Mouse (Mus musculus): ENCODE results near the gene Fth1. TPM values are rescaled to one million over a fixed set of nuclear protein-coding genes. Genes with fewer than 3 reads are reported as not detected.

The Fth1 gene
- polyA plus RNA-seq, 1 experiment from 2014 or later, result 2,906 TPM

DNA sequence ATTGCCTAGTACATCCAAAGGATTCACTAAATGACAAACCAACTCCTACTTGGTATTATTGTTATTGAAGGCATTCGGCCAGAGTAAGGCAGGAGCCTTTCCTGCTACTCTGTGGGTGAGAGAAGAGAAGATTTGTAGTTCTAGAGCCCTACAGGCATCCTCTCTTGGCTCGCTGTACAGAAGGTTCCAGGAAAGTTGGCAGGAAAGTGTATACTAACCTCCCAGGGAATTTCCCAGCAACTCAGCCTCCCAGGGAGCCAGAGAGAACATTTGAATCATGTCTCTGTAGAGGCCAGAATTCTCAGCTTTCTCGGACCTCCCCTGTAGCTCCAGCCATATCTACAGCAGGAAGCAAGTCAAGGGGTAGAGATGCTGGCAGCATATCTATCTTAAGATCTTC is 33.4 kb upstream of the Fth1 start:
- TF ChIP-seq CTCF (IDR thresholded peaks at IDR 0.05; ENCODE audit: low read depth), result no peak
- Histone ChIP-seq H3K4me3 (replicated peaks; ENCODE audit: low read depth, low read length) (no peak overlapping the region), H3K4me2 (ENCODE audit: low read length) (no peak overlapping the region), H3K4me1 (replicated peaks; ENCODE audit: insufficient read depth, low read length) (peaks cover 10% of the 10 kb centered on the region), H3K27me3 (ENCODE audit: insufficient read depth, low read length) (no peaks in the 10 kb centered on the region), H3K9me3 (replicated peaks; ENCODE audit: low read length) (no peaks in the 10 kb centered on the region), H3K36me3 (ENCODE audit: insufficient read depth, low read length) (no peaks in the 10 kb centered on the region), H3K27ac (no peak overlapping the region), H3K9ac (ENCODE audit: low read depth, low read length) (no peak overlapping the region)
- ATAC-seq (replicated peaks; ENCODE audit: low FRiP score, low read depth), result no peak
- DNase-seq (ENCODE audit: low spot score), result peak; percentile 34
- WGBS, result 47% methylated on average over 3 of the region's 3 CpGs

DNA sequence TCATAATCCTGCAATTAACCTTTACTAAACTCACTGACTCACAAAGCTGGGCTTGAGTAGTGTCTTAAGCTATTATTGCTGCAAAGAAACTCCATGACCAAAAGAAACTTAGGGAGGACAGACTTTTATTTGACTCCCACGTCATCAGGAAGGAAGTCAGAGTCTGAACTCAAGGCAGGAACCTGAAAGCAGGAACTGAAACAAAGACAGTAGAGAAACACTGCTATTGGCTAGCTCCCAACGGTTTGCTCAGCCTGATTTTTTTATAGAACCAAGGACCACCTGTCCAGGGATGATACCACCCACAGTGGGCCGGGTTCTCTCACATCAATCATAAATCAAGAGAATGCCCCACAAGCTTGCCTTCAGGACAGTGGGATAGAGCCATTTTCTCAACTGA is 28.0 kb upstream of the Fth1 start:
- Histone ChIP-seq H3K9me3 (replicated peaks; ENCODE audit: low read length) (no peaks in the 10 kb centered on the region), H3K4me1 (replicated peaks; ENCODE audit: insufficient read depth, low read length) (peaks cover 8% of the 10 kb centered on the region; the same call in 1 of the 2 replicates), H3K9ac (ENCODE audit: low read depth, low read length) (no peak overlapping the region), H3K36me3 (ENCODE audit: insufficient read depth, low read length) (no peaks in the 10 kb centered on the region), H3K4me2 (ENCODE audit: low read length) (no peak overlapping the region), H3K27me3 (ENCODE audit: insufficient read depth, low read length) (no peaks in the 10 kb centered on the region), H3K27ac (no peak overlapping the region), H3K4me3 (replicated peaks; ENCODE audit: low read depth, low read length) (no peak overlapping the region)
- 59% methylated on average over 3 of the region's 3 CpGs for WGBS
- no peak for TF ChIP-seq CTCF (IDR thresholded peaks at IDR 0.05; ENCODE audit: low read depth)
- ATAC-seq (replicated peaks; ENCODE audit: low FRiP score, low read depth) (no peak), DNase-seq (ENCODE audit: low spot score) (no peak)

DNA sequence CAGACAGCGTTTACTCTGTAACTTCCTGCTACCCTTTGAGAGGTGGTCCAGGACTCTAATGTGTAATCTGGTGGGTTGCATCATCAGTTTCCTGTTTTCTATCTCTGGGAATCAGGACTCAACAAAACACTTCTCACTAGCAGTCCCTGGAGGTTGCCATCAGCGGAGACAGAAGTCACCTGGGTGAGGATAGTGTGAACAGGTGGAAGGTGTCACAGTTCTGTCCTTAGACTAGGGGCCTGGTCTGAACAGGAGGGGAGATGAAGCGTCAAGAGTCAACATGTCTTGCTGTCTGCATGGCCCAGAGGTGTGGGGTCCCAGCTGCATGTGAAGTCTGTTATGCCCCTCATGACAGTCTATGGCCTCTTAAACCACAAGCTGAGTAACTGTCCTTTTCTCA is 27.5 kb upstream of the Fth1 start:
- 82% methylated on average over 3 of the region's 3 CpGs for WGBS
- no peaks in the 10 kb centered on the region for H3K36me3 ChIP-seq (ENCODE audit: insufficient read depth, low read length)
- no peak for TF ChIP-seq CTCF (IDR thresholded peaks at IDR 0.05; ENCODE audit: low read depth)
- ATAC-seq (replicated peaks; ENCODE audit: low FRiP score, low read depth), result no peak
- H3K9me3 ChIP-seq (replicated peaks; ENCODE audit: low read length), result no peaks in the 10 kb centered on the region
- no peak for DNase-seq (ENCODE audit: low spot score)
- no peak overlapping the region for H3K27ac ChIP-seq
- H3K9ac ChIP-seq (ENCODE audit: low read depth, low read length), result no peak overlapping the region
- no peak overlapping the region for H3K4me3 ChIP-seq (replicated peaks; ENCODE audit: low read depth, low read length)
- no peak overlapping the region for H3K4me2 ChIP-seq (ENCODE audit: low read length)
- peaks cover 8% of the 10 kb centered on the region; the same call in 1 of the 2 replicates for H3K4me1 ChIP-seq (replicated peaks; ENCODE audit: insufficient read depth, low read length)
- no peaks in the 10 kb centered on the region for H3K27me3 ChIP-seq (ENCODE audit: insufficient read depth, low read length)

DNA sequence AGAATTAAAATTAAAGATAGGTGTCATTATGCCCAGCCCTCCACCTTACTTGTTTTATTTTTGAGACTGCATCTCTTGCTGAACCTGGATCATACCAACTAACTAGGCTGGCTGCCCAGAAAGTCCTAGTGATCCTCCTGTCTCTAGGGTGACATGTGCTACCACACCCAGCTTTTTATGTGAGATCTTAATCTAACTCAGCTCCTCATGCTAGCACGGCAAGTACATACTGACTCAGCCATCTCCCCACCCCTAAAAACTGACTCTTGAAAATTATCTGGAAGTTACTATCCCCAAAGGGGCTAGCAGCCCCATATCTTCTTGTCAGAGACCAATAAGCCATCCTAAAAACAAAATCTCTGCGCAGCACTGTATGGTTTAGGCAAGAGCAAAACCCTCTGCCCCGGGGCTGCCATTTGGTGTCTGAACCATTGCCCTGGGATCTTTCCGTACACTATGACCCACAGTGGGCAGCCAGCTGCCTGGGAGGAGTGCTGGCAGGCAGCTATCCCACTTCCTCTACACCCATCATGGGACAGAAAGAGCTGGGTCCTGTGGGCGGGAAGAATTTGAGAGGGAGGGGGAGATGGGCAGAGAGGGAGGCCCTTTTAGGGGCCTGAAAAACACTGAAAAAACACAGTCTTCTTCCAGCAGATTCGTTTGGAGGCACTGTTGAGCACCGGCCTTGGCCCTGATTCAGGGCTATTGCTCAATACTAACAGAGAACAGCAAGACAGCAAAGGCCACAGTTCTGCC is 26.2 kb upstream of the Fth1 start:
- peak; percentile 91 for DNase-seq (ENCODE audit: low spot score)
- Histone ChIP-seq H3K4me2 (ENCODE audit: low read length) (peak overlapping the region; percentile 37), H3K27ac (peak overlapping the region; percentile 87), H3K27me3 (ENCODE audit: insufficient read depth, low read length) (no peaks in the 10 kb centered on the region), H3K9ac (ENCODE audit: low read depth, low read length) (no peak overlapping the region), H3K4me3 (replicated peaks; ENCODE audit: low read depth, low read length) (no peak overlapping the region), H3K36me3 (ENCODE audit: insufficient read depth, low read length) (no peaks in the 10 kb centered on the region), H3K4me1 (replicated peaks; ENCODE audit: insufficient read depth, low read length) (peaks cover 8% of the 10 kb centered on the region; the same call in 1 of the 2 replicates), H3K9me3 (replicated peaks; ENCODE audit: low read length) (no peaks in the 10 kb centered on the region)
- ATAC-seq (replicated peaks; ENCODE audit: low FRiP score, low read depth), result peak; percentile 72; the same call in 1 of the 2 replicates
- 22% methylated on average over 7 of the region's 7 CpGs for WGBS
- 0 out of 2 replicates have a peak, but pooled peaks have one; percentile 12 for TF ChIP-seq CTCF (IDR thresholded peaks at IDR 0.05; ENCODE audit: low read depth)

- H3K27ac ChIP-seq, result peak overlapping the region; percentile 87
- H3K4me3 ChIP-seq (replicated peaks; ENCODE audit: low read depth, low read length), result no peak overlapping the region
- WGBS, result 32% methylated on average over 5 of the region's 5 CpGs
- no peaks in the 10 kb centered on the region for H3K27me3 ChIP-seq (ENCODE audit: insufficient read depth, low read length)
- peak overlapping the region; percentile 35; the same call in 1 of the 2 replicates for H3K9ac ChIP-seq (ENCODE audit: low read depth, low read length)
- peak overlapping the region; percentile 37 for H3K4me2 ChIP-seq (ENCODE audit: low read length)
- ATAC-seq (replicated peaks; ENCODE audit: low FRiP score, low read depth) (peak; percentile 33; the same call in 1 of the 2 replicates), DNase-seq (ENCODE audit: low spot score) (peak; percentile 55)
- H3K9me3 ChIP-seq (replicated peaks; ENCODE audit: low read length), result no peaks in the 10 kb centered on the region
- TF ChIP-seq CTCF (IDR thresholded peaks at IDR 0.05; ENCODE audit: low read depth), result no peak
- H3K4me1 ChIP-seq (replicated peaks; ENCODE audit: insufficient read depth, low read length), result peaks cover 8% of the 10 kb centered on the region; the same call in 1 of the 2 replicates
- H3K36me3 ChIP-seq (ENCODE audit: insufficient read depth, low read length), result no peaks in the 10 kb centered on the region
Observed at GRCm38 (mm10) chr19:9954811-9955202, 25.6 kb upstream of the Fth1 start.

DNA sequence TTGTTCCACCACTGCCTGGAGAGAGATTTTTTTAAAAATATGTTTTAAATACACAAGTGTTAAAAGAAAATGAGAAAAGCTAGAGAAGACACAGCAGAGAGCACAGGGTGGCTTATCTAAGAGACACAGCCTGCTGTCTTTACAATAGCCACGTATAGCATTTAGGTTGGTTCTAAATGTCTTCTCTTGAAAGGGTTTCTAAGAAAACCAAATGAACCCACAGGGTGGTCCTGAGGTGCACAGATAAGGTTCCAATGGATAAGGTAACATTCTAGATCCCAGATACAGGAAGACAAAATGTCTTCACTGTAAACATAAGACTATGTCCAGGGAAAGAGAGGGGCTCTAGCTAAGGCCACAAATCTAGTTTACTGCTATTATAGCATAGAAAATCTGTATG is 25.0 kb upstream of the Fth1 start:
- TF ChIP-seq CTCF (IDR thresholded peaks at IDR 0.05; ENCODE audit: low read depth), result no peak
- Histone ChIP-seq H3K9ac (ENCODE audit: low read depth, low read length) (0 out of 2 replicates have a peak overlapping the region, but pooled peaks have one; percentile 35), H3K4me2 (ENCODE audit: low read length) (no peak overlapping the region), H3K27ac (peak overlapping the region; percentile 87; the same call in 1 of the 2 replicates), H3K36me3 (ENCODE audit: insufficient read depth, low read length) (no peaks in the 10 kb centered on the region), H3K27me3 (ENCODE audit: insufficient read depth, low read length) (no peaks in the 10 kb centered on the region), H3K4me1 (replicated peaks; ENCODE audit: insufficient read depth, low read length) (peaks cover 8% of the 10 kb centered on the region; the same call in 1 of the 2 replicates), H3K9me3 (replicated peaks; ENCODE audit: low read length) (no peaks in the 10 kb centered on the region), H3K4me3 (replicated peaks; ENCODE audit: low read depth, low read length) (no peak overlapping the region)
- no peak for DNase-seq (ENCODE audit: low spot score)
- 81% methylated on average over 1 of the region's 1 CpGs for WGBS
- ATAC-seq (replicated peaks; ENCODE audit: low FRiP score, low read depth), result no peak
